Mouse (Mus musculus) hindbrain, embryonic 11.5 days (tissue): ENCODE results near the gene Khdc4. TPM values are rescaled to one million over a fixed set of nuclear protein-coding genes. Genes with fewer than 3 reads are reported as not detected.

Experiments
- ATAC-seq: fragments of 200-750 bp; cut with Nextera tagmentation; 2 replicates; pipeline ENCODE4 v1.8.0; 2017; ENCODE audit warnings: mild to moderate bottlenecking, moderate TSS enrichment, moderate library complexity; ENCODE audit not compliant: low FRiP score
- DNase-seq: peaks from one replicate; pipeline ENCODE4 v3.0.0-alpha.2; 2015; ENCODE audit warnings: low spot score
- H3K27ac ChIP-seq: fragments of 300-500 bp; sonication (generic); 2 replicates; pipeline ENCODE4 v1.5.1; 2014; ENCODE audit warnings: mild to moderate bottlenecking, low read depth, low read length
- H3K27me3 ChIP-seq: fragments of 300-500 bp; sonication (generic); 2 replicates; pipeline ENCODE4 v1.6.1; 2014; ENCODE audit warnings: mild to moderate bottlenecking, low read length, moderate library complexity, mixed read lengths; ENCODE audit not compliant: control insufficient read depth, insufficient read depth
- H3K36me3 ChIP-seq: fragments of 300-500 bp; sonication (generic); 2 replicates; pipeline ENCODE4 v1.6.1; 2014; ENCODE audit warnings: mild to moderate bottlenecking, low read length, moderate library complexity, mixed read lengths; ENCODE audit not compliant: control insufficient read depth, insufficient read depth
- H3K4me1 ChIP-seq: fragments of 300-500 bp; sonication (generic); replicated peaks from 2 replicates; pipeline ENCODE4 v1.6.1; 2014; ENCODE audit warnings: low read length, mixed read lengths; ENCODE audit not compliant: control insufficient read depth, insufficient read depth
- H3K4me2 ChIP-seq: fragments of 300-500 bp; sonication (generic); replicated peaks from 2 replicates; pipeline ENCODE4 v1.6.1; 2014; ENCODE audit warnings: mild to moderate bottlenecking, low read depth, low read length
- H3K4me3 ChIP-seq: fragments of 300-500 bp; sonication (generic); 2 replicates; pipeline ENCODE4 v1.5.1; 2014; ENCODE audit warnings: low read depth, low read length
- H3K9ac ChIP-seq: fragments of 300-500 bp; sonication (generic); 2 replicates; pipeline ENCODE4 v1.6.1; 2014; ENCODE audit warnings: low read depth, low read length
- H3K9me3 ChIP-seq: fragments of 300-500 bp; sonication (generic); 2 replicates; pipeline ENCODE4 v1.6.1; 2016; ENCODE audit warnings: low read length; ENCODE audit not compliant: control insufficient read depth
- WGBS: fragments of 180-500 bp; shearing (Covaris S2); extraction: QIAGEN DNeasy Blood & Tissue Kit; methylation state at CpG from one replicate; pipeline ENCODE4 v1.1.7; 2014; 5-methylcytosine and 5-hydroxymethylcytosine counted together
- polyA plus RNA-seq: library from polyadenylated mRNA; unstranded; fragments of >200 nt; fragmentation: Nextera tagmentation; extraction: Ambion mirVana; gene quantifications from 2 replicates; pipeline ENCODE4 v1.2.1, GENCODE M21; 2014

Khdc4 gene
- 103 and 105 TPM in 2 replicates for polyA plus RNA-seq

DNA sequence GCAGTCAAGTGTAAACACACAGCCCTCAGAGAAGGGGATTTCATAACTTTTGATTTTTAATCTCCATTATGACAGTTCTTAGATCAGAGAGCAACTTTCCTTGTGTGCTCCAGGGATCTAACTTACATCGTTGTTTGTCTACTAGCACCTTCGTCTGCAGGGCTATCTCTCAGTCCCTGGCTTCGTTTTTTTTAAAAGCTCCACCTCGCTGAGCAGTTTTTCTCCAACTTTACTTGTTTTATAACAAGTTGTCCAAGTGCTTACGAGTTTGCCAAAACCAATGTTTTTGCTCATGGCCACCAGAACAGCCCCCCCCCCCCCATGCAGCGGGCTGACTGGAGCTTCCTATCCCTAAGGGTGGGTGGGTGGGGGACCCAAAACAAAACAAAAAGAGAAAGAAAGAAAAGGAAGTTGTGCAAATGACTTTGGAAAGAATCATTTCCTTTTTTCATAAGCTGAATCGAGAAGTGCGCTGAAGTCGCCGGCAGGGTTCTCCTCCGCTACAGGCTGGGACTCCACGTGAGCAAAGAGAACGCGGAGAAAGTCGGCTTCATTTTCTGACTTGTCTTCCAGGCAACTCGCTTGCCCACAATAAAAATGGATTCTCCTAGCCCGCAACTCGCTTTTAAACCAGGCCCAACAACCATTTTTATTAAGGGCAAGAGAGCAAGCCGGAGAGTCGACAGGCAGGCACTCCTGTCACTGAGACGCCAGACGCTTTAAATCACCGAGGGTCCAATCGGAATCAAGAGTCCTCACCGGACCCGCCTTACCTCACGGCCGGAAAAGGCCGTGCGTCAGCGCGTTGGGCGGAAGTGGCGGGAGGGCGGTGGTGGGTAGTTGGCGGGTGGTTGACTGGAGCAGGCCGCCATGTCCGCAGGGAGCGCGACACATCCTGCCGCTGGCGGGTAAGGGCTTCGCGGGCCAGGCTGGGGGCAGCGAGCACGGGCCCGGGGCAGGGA is at the start of gene Khdc4:
Gene Khdc4, plus strand, starts transcription at position 824 of the 962 bp plus-strand sequence.
- Histone ChIP-seq H3K27ac (peak within 1 kb of the TSS; percentile 79), H3K4me2 (peak within 1 kb of the TSS; percentile 86), H3K27me3 (no peaks in the 10 kb centered on the region), H3K9me3 (no peaks in the 10 kb centered on the region), H3K4me1 (peaks cover 4% of the 10 kb centered on the region), H3K36me3 (peaks cover 5% of the 10 kb centered on the region; the same call in 1 of the 2 replicates), H3K9ac (peak within 1 kb of the TSS; percentile 79), H3K4me3 (peak within 1 kb of the TSS; percentile 90)
- WGBS = 1% methylated on average over 47 of the region's 47 CpGs
- DNase-seq (peak; percentile 95), ATAC-seq (peak; percentile 98)

GRCm38 (mm10) chr3:88636555-88636986 is 49.0 kb upstream of the Khdc4 start:
- DNase-seq = no peak
- H3K4me2 ChIP-seq = no peak overlapping the region
- H3K36me3 ChIP-seq = peaks cover 52% of the 10 kb centered on the region
- no peak for ATAC-seq
- no peak overlapping the region for H3K9ac ChIP-seq
- H3K4me3 ChIP-seq = no peak overlapping the region
- no peaks in the 10 kb centered on the region for H3K9me3 ChIP-seq
- 95% methylated on average over 7 of the region's 8 CpGs for WGBS
- H3K27ac ChIP-seq = no peak overlapping the region
- H3K27me3 ChIP-seq = no peaks in the 10 kb centered on the region
- no peaks in the 10 kb centered on the region for H3K4me1 ChIP-seq

GRCm38 (mm10) chr3:88637134-88637533 is 48.5 kb upstream of the Khdc4 start:
- Histone ChIP-seq H3K4me3 (no peak overlapping the region), H3K9ac (no peak overlapping the region), H3K36me3 (peaks cover 51% of the 10 kb centered on the region), H3K27me3 (no peaks in the 10 kb centered on the region), H3K4me1 (no peaks in the 10 kb centered on the region), H3K4me2 (no peak overlapping the region), H3K27ac (no peak overlapping the region), H3K9me3 (no peaks in the 10 kb centered on the region)
- ATAC-seq = no peak
- 94% methylated on average over 5 of the region's 5 CpGs for WGBS
- DNase-seq = no peak

DNA sequence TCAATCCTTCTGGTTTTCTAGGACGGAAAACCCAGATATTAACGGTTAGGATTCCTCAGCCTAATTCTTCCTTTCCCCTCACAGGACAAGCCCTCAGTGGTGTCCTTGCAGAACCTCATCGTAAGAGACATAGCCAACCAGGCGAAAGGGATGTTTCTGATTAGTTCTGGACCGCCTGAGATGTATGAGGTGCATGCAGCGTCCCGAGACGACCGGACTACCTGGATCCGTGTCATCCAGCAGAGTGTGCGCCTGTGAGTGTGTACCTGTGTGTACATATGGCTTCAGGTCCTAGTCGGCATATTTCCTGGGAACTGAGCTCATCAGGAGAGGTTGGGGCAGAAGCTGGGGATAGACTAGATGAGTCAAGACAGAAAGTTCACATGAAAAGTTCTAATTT is 46.4 kb upstream of the Khdc4 start:
- Histone ChIP-seq H3K4me3 (no peak overlapping the region), H3K9me3 (no peaks in the 10 kb centered on the region), H3K27ac (no peak overlapping the region), H3K9ac (no peak overlapping the region), H3K4me2 (no peak overlapping the region), H3K4me1 (no peaks in the 10 kb centered on the region), H3K27me3 (no peaks in the 10 kb centered on the region), H3K36me3 (peaks cover 60% of the 10 kb centered on the region)
- WGBS = 93% methylated on average over 12 of the region's 12 CpGs
- DNase-seq (no peak), ATAC-seq (no peak)

GRCm38 (mm10) chr3:88640676-88641075 is 44.9 kb upstream of the Khdc4 start:
- H3K4me2 ChIP-seq = no peak overlapping the region
- H3K4me1 ChIP-seq = no peaks in the 10 kb centered on the region
- no peak overlapping the region for H3K27ac ChIP-seq
- WGBS = 81% methylated on average over 1 of the region's 1 CpGs
- ATAC-seq (no peak), DNase-seq (peak; percentile 79)
- no peaks in the 10 kb centered on the region for H3K27me3 ChIP-seq
- H3K4me3 ChIP-seq = no peak overlapping the region
- no peak overlapping the region for H3K9ac ChIP-seq
- H3K36me3 ChIP-seq = peaks cover 53% of the 10 kb centered on the region
- H3K9me3 ChIP-seq = no peaks in the 10 kb centered on the region

DNA sequence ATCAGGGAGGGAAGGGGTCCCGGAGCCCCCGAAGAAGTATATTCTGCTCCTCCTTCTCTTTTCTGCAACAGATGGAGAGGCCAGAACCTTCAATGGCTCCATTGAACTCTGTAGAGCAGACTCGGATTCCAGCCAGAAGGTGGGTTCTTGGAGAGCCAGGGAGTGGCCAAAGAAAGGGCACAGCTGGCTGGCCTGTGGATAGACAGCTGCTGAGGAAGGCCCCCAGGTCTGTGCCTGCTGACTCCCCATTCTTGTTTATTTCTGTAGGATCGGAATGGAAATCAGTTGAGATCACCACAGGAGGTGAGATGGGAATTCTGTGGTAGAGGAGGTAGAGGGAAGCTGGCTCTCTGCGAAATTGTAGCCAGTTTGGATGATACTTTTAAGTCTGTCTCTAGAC is 42.5 kb upstream of the Khdc4 start:
- H3K9ac ChIP-seq = no peak overlapping the region
- H3K27ac ChIP-seq = no peak overlapping the region
- no peak overlapping the region for H3K4me3 ChIP-seq
- no peak for DNase-seq
- no peak overlapping the region for H3K4me2 ChIP-seq
- no peaks in the 10 kb centered on the region for H3K4me1 ChIP-seq
- no peak for ATAC-seq
- H3K9me3 ChIP-seq = no peaks in the 10 kb centered on the region
- H3K36me3 ChIP-seq = peaks cover 40% of the 10 kb centered on the region
- WGBS = 78% methylated on average over 5 of the region's 5 CpGs
- no peaks in the 10 kb centered on the region for H3K27me3 ChIP-seq

- Histone ChIP-seq H3K36me3 (peaks cover 23% of the 10 kb centered on the region), H3K4me1 (no peaks in the 10 kb centered on the region), H3K4me2 (no peak overlapping the region), H3K9ac (no peak overlapping the region), H3K27me3 (no peaks in the 10 kb centered on the region), H3K27ac (no peak overlapping the region), H3K4me3 (no peak overlapping the region), H3K9me3 (no peaks in the 10 kb centered on the region)
- ATAC-seq = no peak
- 96% methylated on average over 12 of the region's 12 CpGs for WGBS
- no peak for DNase-seq
Measured at GRCm38 (mm10) chr3:88645937-88646336, 39.7 kb upstream of the Khdc4 start.

DNA sequence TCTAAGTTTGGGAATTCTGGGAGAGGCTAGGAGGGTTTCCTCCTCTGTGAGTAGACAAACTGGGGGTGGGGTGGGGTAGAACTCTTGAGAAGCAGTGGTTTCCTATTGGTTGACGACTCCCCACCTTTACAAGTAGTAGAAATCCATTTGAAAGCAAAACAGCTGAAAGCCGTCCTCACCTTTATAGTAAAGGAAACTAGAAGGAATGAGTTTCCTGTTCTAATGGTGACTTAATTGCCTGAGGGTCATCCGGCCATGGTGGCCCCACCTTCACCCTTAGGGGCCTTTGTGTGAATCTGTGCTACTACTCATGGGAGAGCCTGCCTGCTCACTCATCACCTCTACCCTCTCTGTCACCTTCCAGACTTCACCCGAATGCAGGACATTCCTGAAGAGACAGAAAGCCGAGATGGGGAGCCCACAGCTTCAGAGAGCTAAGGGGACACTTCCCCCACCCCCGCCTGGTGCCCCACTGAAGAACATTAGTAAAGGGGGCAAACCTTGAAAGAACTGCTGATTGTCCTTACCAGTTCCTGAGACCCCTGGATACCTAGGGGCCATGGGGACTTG is 39.1 kb upstream of the Khdc4 start:
- DNase-seq = no peak
- peaks cover 21% of the 10 kb centered on the region for H3K36me3 ChIP-seq

More for the DNA sequence above, 39.1 kb upstream of the Khdc4 start:
- H3K27me3 ChIP-seq = no peaks in the 10 kb centered on the region
- ATAC-seq = no peak
- no peak overlapping the region for H3K27ac ChIP-seq
- H3K4me3 ChIP-seq = no peak overlapping the region
- 82% methylated on average over 6 of the region's 6 CpGs for WGBS
- no peak overlapping the region for H3K9ac ChIP-seq
- no peak overlapping the region for H3K4me2 ChIP-seq
- no peaks in the 10 kb centered on the region for H3K9me3 ChIP-seq
- H3K4me1 ChIP-seq = no peaks in the 10 kb centered on the region
